Mouse (Mus musculus) E14TG2a.4 (cell line): ENCODE results near the gene Unc45b.

ENCODE experiments used
- H3K27me3 ChIP-seq: 2 replicates; pipeline ENCODE4 v1.6.1; 2014; ENCODE audit warnings: low read length, control low read depth; ENCODE audit not compliant: insufficient read depth
- H3K36me3 ChIP-seq: 2 replicates; pipeline ENCODE4 v1.6.1; 2014; ENCODE audit warnings: low read length, control low read depth; ENCODE audit not compliant: insufficient read depth
- H3K4me1 ChIP-seq: replicated peaks from 2 replicates; pipeline ENCODE4 v1.6.1; 2014; ENCODE audit warnings: low read depth, low read length, control low read depth
- H3K4me3 ChIP-seq: replicated peaks from 2 replicates; pipeline ENCODE4 v1.5.1; 2014; ENCODE audit warnings: mild to moderate bottlenecking, low read length
- H3K9me3 ChIP-seq: 2 replicates; pipeline ENCODE4 v1.6.1; 2014; ENCODE audit warnings: low read length, control low read depth
- CTCF ChIP-seq: conservative IDR thresholded peaks from 2 replicates; pipeline ENCODE4 v1.5.1; 2014; ENCODE audit warnings: low read length
- NANOG ChIP-seq: IDR thresholded peaks from 2 replicates; pipeline ENCODE4 v1.6.1; 2014; ENCODE audit warnings: borderline replicate concordance, low read length, mixed read lengths
- POU5F1 ChIP-seq: IDR thresholded peaks from 2 replicates; pipeline ENCODE4 v1.6.1; 2014; ENCODE audit warnings: low read length, borderline replicate concordance

The Unc45b gene

DNA sequence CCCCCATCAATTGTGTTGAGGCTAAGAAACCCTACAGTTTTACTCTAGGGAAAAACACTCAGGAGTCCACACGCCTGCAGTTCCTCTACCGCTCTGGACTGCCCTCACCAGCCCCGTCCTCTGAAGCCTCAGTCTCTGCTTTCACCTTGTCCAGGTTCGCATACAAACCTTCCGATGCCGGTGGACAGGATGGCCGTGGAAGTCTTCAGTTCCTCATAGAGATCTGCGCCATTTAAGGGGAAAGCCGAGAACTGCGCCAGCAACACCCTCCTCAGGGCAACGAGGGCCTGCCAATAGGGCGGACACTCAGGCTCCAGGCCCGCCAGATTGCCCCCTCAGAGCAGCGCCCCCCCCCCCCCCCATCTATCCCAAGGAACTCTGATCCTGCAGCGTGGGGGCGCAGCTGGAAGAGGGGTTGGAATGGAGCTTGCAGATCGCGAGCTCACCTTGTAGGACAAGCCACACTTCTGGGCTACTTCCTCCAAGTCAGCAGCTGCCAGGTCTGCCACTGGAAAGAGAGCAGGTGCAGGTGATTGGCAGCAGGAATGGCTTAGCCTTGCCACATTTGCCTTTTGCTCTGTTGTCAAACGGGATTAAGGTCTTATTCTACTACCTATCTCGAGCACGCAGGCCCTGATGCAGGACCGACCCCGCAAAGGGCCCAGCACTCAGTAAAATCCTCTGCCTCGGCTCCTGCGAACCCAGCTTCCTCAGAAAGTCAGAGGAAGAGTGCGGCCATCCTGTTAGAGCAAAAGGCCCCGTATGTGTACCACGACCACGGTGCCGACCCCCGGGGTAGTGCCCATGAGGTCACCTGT lies 20.6 kb upstream of the Unc45b start:
- TF ChIP-seq NANOG (no peak), POU5F1 (no peak), CTCF (no peak)
- H3K4me1 ChIP-seq, result peaks cover 50% of the 10 kb centered on the region
- no peaks in the 10 kb centered on the region for H3K36me3 ChIP-seq
- no peaks in the 10 kb centered on the region for H3K27me3 ChIP-seq
- H3K9me3 ChIP-seq, result no peaks in the 10 kb centered on the region
- H3K4me3 ChIP-seq, result peak overlapping the region; percentile 86

- no peak for TF ChIP-seq POU5F1
- TF ChIP-seq CTCF, result peak; percentile 60
- TF ChIP-seq NANOG, result no peak
- Histone ChIP-seq H3K4me1 (peaks cover 43% of the 10 kb centered on the region), H3K4me3 (peak within 1 kb of the TSS; percentile 86), H3K36me3 (no peaks in the 10 kb centered on the region), H3K9me3 (no peaks in the 10 kb centered on the region), H3K27me3 (no peaks in the 10 kb centered on the region)
Observed at GRCm38 (mm10) chr11:82890342-82890762, 20.0 kb upstream of the Unc45b start, which contains the start of gene Rad51d. Gene Rad51d, minus strand, starts transcription at chr11:82890614.

GRCm38 (mm10) chr11:82891936-82892335 lies 18.4 kb upstream of the Unc45b start, which contains the start of gene Fndc8:
Gene Fndc8, plus strand, starts transcription at chr11:82892124.
- no peaks in the 10 kb centered on the region for H3K9me3 ChIP-seq
- H3K27me3 ChIP-seq, result no peaks in the 10 kb centered on the region
- no peaks in the 10 kb centered on the region for H3K36me3 ChIP-seq
- TF ChIP-seq NANOG, result no peak
- TF ChIP-seq CTCF, result no peak
- no peak for TF ChIP-seq POU5F1
- H3K4me3 ChIP-seq, result no peak within 1 kb of the TSS
- H3K4me1 ChIP-seq, result peaks cover 34% of the 10 kb centered on the region

- Histone ChIP-seq H3K4me3 (no peak overlapping the region), H3K4me1 (peaks cover 18% of the 10 kb centered on the region), H3K9me3 (no peaks in the 10 kb centered on the region), H3K27me3 (no peaks in the 10 kb centered on the region), H3K36me3 (peaks cover 33% of the 10 kb centered on the region)
- TF ChIP-seq NANOG (no peak), POU5F1 (no peak), CTCF (no peak)
Observed at GRCm38 (mm10) chr11:82897478-82897877, 12.9 kb upstream of the Unc45b start.

- no peaks in the 10 kb centered on the region for H3K27me3 ChIP-seq
- H3K4me1 ChIP-seq, result peaks cover 22% of the 10 kb centered on the region
- no peaks in the 10 kb centered on the region for H3K9me3 ChIP-seq
- no peak for TF ChIP-seq NANOG
- no peak for TF ChIP-seq CTCF
- no peak for TF ChIP-seq POU5F1
- H3K4me3 ChIP-seq, result no peak overlapping the region
- peaks cover 55% of the 10 kb centered on the region for H3K36me3 ChIP-seq
Observed at GRCm38 (mm10) chr11:82899720-82900119, 10.6 kb upstream of the Unc45b start.

DNA sequence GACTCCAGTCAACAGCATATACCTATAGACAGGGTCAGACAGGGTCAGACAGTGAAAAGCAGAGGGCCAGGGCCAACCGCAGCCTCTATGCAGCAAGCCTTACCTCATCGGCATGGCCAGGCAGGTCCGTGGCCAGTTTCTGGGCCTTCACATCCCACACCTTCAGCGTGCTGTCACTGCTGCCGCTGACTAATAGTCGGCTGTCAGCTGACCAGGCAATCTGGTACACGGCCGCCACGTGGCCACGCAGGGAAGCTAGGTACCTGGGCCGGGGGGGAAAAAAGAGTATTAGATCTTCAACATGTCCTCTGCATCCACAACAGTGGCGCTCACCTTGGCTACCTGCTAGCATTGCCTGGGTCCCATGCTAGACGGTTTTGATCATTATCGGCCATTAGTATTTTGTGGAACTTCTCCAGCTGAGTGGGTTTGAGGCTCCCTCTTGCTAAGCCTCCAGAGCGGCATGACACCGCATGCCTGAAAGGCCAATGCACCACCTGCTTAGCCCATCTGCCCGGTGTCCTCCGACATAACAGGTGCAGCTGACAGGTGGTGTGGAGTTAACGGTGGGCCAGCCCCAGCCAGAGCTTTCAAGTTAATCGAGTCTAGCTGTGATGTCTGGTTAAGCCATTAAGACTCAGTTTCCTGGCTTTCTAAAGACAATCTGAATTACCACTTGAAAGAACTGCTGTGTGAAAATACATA lies 8.6 kb upstream of the Unc45b start:
- no peaks in the 10 kb centered on the region for H3K9me3 ChIP-seq
- H3K36me3 ChIP-seq, result peaks cover 76% of the 10 kb centered on the region
- H3K4me1 ChIP-seq, result peaks cover 43% of the 10 kb centered on the region
- H3K27me3 ChIP-seq, result no peaks in the 10 kb centered on the region
- no peak for TF ChIP-seq NANOG
- TF ChIP-seq CTCF, result no peak
- no peak for TF ChIP-seq POU5F1
- no peak overlapping the region for H3K4me3 ChIP-seq

DNA sequence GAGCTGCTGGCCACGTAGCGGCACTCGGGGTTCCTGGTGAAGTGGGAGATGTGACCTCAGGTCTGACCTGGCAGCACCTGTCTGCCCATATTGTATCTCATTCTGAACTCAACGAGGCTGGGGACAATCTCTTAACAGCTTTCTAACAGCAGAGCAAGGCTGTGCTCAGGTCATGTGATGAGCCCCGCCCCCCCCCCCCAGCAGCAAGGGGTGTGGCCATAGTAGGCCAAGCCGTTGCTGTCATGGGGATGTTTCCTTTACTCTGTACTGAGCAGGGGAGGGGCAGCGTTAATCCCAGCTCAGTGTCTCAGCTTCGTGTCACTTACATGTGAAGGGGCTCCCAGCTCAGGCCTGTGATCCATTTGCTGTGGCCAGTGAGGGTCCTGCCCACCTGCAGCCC lies 5.4 kb upstream of the Unc45b start:
- peaks cover 75% of the 10 kb centered on the region for H3K36me3 ChIP-seq
- peaks cover 8% of the 10 kb centered on the region for H3K27me3 ChIP-seq
- TF ChIP-seq POU5F1, result no peak
- no peak for TF ChIP-seq NANOG
- no peak for TF ChIP-seq CTCF

DNA sequence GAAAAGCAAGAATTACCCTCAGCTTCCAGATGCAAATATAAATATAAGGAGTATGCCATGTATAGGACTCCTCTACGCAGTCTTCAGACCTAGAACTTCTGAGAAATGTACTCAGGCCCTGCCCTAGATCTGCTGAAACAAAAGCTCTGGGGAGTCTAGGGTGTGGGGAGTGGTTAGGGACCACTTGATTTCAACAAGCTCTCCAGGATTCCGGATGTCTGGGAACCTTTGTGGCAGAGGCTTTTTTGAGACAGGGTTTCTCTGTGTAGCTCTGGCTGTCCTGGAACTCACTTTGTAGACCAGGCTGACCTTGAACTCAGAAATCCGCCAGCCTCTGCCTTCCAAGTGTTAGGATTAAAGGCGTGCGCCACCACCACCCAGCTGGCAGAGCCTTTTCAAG lies 4.5 kb upstream of the Unc45b start:
- peaks cover 66% of the 10 kb centered on the region for H3K36me3 ChIP-seq
- peak overlapping the region; percentile 13; the same call in 1 of the 2 replicates for H3K4me3 ChIP-seq
- peaks cover 49% of the 10 kb centered on the region for H3K4me1 ChIP-seq
- peaks cover 17% of the 10 kb centered on the region for H3K27me3 ChIP-seq
- no peaks in the 10 kb centered on the region for H3K9me3 ChIP-seq
- TF ChIP-seq NANOG (no peak), CTCF (no peak), POU5F1 (no peak)

More for the DNA sequence above, 5.4 kb upstream of the Unc45b start:
- Histone ChIP-seq H3K9me3 (no peaks in the 10 kb centered on the region), H3K4me3 (peak overlapping the region; percentile 43; the same call in 1 of the 2 replicates), H3K4me1 (peaks cover 46% of the 10 kb centered on the region)
